Mouse (Mus musculus) right cerebral cortex, adult 2 months (tissue): Measurements from ENCODE around the gene Tub.

ENCODE experiments used
- DNase-seq, 2 experiments: peaks; one replicate each; pipeline ENCODE4 v3.0.0; 2021 to 2022; ENCODE audit warnings: low spot score in 2 of 2

Tub gene

GRCm38 (mm10) chr7:109029961-109030465 lies 79.9 kb downstream of the Tub start:
- no peak for DNase-seq

GRCm38 (mm10) chr7:109031331-109031730 lies 81.2 kb downstream of the Tub start:
- DNase-seq, result no peak

- DNase-seq, result no peak
Observed at GRCm38 (mm10) chr7:109032054-109032453, 81.9 kb downstream of the Tub start.

DNA sequence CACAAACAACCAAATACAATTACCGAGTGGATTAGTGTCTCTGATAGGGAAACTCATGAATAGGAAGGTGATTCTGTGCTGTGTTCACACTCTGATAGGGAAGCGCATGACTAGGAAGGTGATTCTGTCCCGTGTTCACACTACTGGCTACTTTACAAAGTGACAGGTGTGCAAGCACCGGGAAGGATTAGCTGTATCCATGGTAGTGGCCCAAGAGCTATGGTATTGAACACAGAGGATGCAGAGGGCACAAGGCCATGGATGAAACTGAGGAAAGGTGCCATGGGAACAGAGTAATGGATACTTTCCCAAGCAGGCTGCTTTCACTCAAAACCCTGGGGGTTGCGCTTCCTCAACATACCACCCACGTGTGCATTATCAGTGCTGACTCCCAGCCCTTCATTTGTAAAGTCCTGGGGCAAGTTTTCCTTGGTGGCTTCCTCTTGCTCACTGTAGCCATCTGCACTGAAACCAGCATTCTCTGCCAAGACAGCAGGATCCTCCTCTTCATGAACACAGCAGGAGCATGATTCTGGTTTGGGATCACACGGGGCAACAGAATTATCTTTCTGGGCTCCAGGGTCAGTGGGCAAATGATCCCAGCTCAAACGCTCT lies 88.1 kb downstream of the Tub start:
- DNase-seq, result no peak

GRCm38 (mm10) chr7:109038987-109039386 lies 88.8 kb downstream of the Tub start:
- DNase-seq, result no peak

GRCm38 (mm10) chr7:109039445-109039844 lies 89.3 kb downstream of the Tub start:
- peak in 1 of 2 experiments; percentile 52 for DNase-seq

GRCm38 (mm10) chr7:109045876-109046275 lies 95.7 kb downstream of the Tub start:
- DNase-seq, result no peak

DNA sequence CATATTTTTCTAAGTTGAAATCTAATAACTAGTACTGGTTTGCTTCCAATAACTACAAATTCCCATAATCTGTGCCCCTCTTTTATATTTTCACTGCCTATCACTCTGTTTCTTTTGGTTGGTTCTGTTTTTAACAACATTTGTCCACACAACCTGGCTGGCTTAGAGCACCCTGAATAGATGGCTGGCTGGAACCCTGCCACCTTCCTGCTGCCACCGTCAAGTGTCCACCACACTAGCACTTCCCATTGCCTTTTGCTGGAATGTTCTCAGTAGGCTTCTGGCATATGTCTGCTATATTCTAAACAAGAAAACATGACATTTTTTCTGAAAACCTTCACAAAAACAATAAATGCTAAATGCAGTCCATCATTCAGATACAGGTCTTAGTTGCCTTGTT lies 100.7 kb downstream of the Tub start:
- DNase-seq, result no peak

DNA sequence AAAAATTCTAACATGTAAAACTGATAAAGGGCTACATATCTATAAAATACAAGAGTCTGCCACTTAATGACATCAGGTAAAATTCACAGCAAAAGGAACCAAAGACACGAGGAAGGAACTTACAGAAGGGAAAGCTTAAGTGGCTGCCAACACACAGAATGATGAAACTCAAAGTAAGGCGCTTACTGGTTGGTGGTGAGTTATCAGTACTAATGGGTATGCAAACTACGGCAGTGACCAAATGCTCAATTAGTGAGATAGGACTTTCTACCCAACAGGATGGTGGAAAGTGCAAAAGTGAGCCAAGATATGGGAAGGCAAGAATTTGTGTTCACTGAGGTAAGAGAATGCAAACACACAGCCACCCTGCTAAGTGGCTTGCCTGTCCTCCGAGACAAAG lies 109.4 kb downstream of the Tub start:
- no peak for DNase-seq

DNA sequence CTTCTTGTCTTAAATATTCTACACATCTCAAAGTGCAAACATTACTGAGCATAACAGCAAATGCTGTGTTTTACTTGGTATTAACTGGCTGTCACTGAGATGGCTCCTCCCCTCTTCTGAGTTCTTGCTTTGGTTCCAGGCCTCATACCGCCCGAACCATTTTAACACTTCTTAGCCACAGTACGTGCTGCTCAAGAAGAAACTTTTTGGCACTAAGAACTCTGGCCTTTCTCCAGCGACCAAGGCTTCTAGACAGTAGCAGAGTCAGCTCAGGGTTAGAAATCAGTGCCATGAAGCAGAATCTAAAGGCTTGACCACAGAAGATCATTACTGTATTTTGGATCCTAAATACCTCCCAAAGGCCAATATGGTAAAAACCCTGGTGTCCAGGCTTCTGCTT lies 119.5 kb downstream of the Tub start:
- DNase-seq, result no peak

DNA sequence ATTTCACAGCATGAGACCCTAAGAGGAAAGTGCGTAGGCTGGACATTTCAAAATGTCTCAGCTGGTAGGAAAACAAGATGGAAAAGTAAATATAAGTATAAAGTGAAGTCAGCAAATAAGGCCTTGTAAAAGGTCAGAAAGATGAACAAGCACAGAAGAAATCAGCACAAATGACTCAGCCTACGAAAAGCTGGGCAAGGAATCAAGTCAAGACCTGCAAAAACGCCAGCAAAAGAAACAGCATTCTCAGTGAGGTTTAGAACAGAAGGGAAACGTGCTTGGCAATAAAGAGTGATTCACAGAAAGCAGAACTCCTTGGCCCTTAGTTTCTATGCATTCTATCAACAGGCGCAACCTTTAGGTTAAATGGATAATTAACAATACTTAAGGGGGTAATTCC lies 122.2 kb downstream of the Tub start:
- no peak for DNase-seq

- DNase-seq, result no peak
Observed at GRCm38 (mm10) chr7:109082269-109083112, 132.4 kb downstream of the Tub start.

- peak; percentile 91 to 94 for DNase-seq
Observed at GRCm38 (mm10) chr7:109083113-109083812, 133.1 kb downstream of the Tub start, which contains the start of gene Ric3. Gene Ric3 (minus strand): TSS chr7:109083331.

DNA sequence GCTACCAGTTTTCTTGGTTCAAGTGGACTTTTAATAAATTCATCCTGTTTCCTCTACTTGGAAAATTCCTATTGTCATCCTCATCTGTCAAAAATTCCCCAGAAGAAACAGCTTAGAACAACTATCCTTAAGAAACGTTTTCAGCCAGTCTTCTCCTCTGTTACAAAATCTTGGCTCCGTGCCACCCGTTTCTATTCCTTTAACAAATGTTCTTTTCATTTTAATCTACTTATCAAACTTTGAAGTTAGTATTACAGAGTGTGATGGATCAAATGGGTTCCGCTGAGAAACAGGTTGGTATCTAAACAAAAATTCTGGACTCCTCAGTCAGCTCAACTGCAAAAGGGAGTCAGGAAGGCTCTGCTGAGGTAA lies 133.7 kb downstream of the Tub start:
- no peak for DNase-seq
